Mouse (Mus musculus): ENCODE data around the gene Olfr1393. TPM values are rescaled to one million over a fixed set of nuclear protein-coding genes. Genes with fewer than 3 reads are reported as not detected.

Olfr1393 gene
- total and polyA plus RNA-seq, 2 experiments from 2014 or later = 0.21 to 1.4 TPM

GRCm38 (mm10) chr11:49245176-49245575 lies 32.9 kb upstream of the Olfr1393 start:
- ATAC-seq (ENCODE audit: low FRiP score) = no peak
- Histone ChIP-seq H3K36me3 (ENCODE audit: insufficient read depth, low read length) (no peaks in the 10 kb centered on the region), H3K4me1 (ENCODE audit: insufficient read depth, low read length) (peaks cover 4% of the 10 kb centered on the region; the same call in 1 of the 2 replicates), H3K4me2 (ENCODE audit: low read depth, low read length, poor library complexity, severe bottlenecking) (peak overlapping the region; percentile 62), H3K4me3 (ENCODE audit: low read depth, low read length) (peak overlapping the region; percentile 60; the same call in 1 of the 2 replicates), H3K27ac (ENCODE audit: low read depth, low read length) (no peak overlapping the region), H3K27me3 (ENCODE audit: insufficient read depth, low read length) (no peaks in the 10 kb centered on the region), H3K9ac (replicated peaks; ENCODE audit: low read length, poor library complexity, severe bottlenecking) (no peak overlapping the region), H3K9me3 (ENCODE audit: low read length) (no peaks in the 10 kb centered on the region)
- TF ChIP-seq CTCF (IDR thresholded peaks at IDR 0.05) = no peak
- no peak for DNase-seq (ENCODE audit: low spot score)
- WGBS = 20% methylated on average over 7 of the region's 7 CpGs

GRCm38 (mm10) chr11:49245634-49246415 lies 32.3 kb upstream of the Olfr1393 start:
- Histone ChIP-seq H3K9ac (replicated peaks; ENCODE audit: low read length, poor library complexity, severe bottlenecking) (no peak overlapping the region), H3K4me2 (ENCODE audit: low read depth, low read length, poor library complexity, severe bottlenecking) (peak overlapping the region; percentile 62), H3K4me1 (ENCODE audit: insufficient read depth, low read length) (peaks cover 5% of the 10 kb centered on the region; the same call in 1 of the 2 replicates), H3K27ac (ENCODE audit: low read depth, low read length) (no peak overlapping the region), H3K4me3 (ENCODE audit: low read depth, low read length) (no peak overlapping the region), H3K9me3 (ENCODE audit: low read length) (no peaks in the 10 kb centered on the region), H3K36me3 (ENCODE audit: insufficient read depth, low read length) (no peaks in the 10 kb centered on the region), H3K27me3 (ENCODE audit: insufficient read depth, low read length) (no peaks in the 10 kb centered on the region)
- DNase-seq (ENCODE audit: low spot score) = no peak
- TF ChIP-seq CTCF (IDR thresholded peaks at IDR 0.05) = no peak
- 33% methylated on average over 12 of the region's 12 CpGs for WGBS
- ATAC-seq (ENCODE audit: low FRiP score) = no peak

DNA sequence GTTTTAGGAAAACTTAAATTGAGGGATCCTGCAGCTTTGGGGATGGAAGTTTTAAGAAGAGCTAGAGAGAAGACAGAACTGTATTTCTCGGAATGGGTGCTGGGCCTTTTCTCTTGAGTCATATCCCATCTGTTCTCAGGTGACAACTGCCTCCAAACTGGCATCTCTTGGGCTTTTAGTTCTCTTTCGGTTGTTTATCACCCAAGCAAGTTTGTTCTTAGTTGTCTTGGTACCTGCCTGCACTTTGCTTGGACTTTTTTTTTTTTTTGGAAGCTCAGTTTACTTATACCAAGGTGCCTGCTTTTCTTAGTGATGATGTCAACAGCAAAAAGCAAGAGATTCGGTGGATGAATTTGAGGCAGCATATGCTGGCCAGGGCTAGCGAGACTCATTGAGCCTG lies 31.6 kb upstream of the Olfr1393 start:
- Histone ChIP-seq H3K4me3 (ENCODE audit: low read depth, low read length) (no peak overlapping the region), H3K9ac (replicated peaks; ENCODE audit: low read length, poor library complexity, severe bottlenecking) (no peak overlapping the region), H3K4me2 (ENCODE audit: low read depth, low read length, poor library complexity, severe bottlenecking) (no peak overlapping the region), H3K9me3 (ENCODE audit: low read length) (no peaks in the 10 kb centered on the region), H3K27ac (ENCODE audit: low read depth, low read length) (no peak overlapping the region), H3K27me3 (ENCODE audit: insufficient read depth, low read length) (no peaks in the 10 kb centered on the region), H3K4me1 (ENCODE audit: insufficient read depth, low read length) (peaks cover 10% of the 10 kb centered on the region), H3K36me3 (ENCODE audit: insufficient read depth, low read length) (no peaks in the 10 kb centered on the region)
- WGBS = 85% methylated on average over 4 of the region's 4 CpGs
- ATAC-seq (ENCODE audit: low FRiP score) (no peak), DNase-seq (ENCODE audit: low spot score) (no peak)
- no peak for TF ChIP-seq CTCF (IDR thresholded peaks at IDR 0.05)

GRCm38 (mm10) chr11:49247255-49247654 lies 30.8 kb upstream of the Olfr1393 start:
- 84% methylated on average over 2 of the region's 2 CpGs for WGBS
- Histone ChIP-seq H3K9me3 (ENCODE audit: low read length) (no peaks in the 10 kb centered on the region), H3K36me3 (ENCODE audit: insufficient read depth, low read length) (no peaks in the 10 kb centered on the region), H3K4me3 (ENCODE audit: low read depth, low read length) (no peak overlapping the region), H3K4me2 (ENCODE audit: low read depth, low read length, poor library complexity, severe bottlenecking) (no peak overlapping the region), H3K27ac (ENCODE audit: low read depth, low read length) (no peak overlapping the region), H3K27me3 (ENCODE audit: insufficient read depth, low read length) (no peaks in the 10 kb centered on the region), H3K4me1 (ENCODE audit: insufficient read depth, low read length) (peaks cover 10% of the 10 kb centered on the region), H3K9ac (replicated peaks; ENCODE audit: low read length, poor library complexity, severe bottlenecking) (no peak overlapping the region)
- TF ChIP-seq CTCF (IDR thresholded peaks at IDR 0.05) = no peak
- ATAC-seq (ENCODE audit: low FRiP score) = no peak
- DNase-seq (ENCODE audit: low spot score) = no peak

GRCm38 (mm10) chr11:49248226-49248973 lies 29.7 kb upstream of the Olfr1393 start:
- ATAC-seq (ENCODE audit: low FRiP score) = no peak
- Histone ChIP-seq H3K4me2 (ENCODE audit: low read depth, low read length, poor library complexity, severe bottlenecking) (no peak overlapping the region), H3K4me3 (ENCODE audit: low read depth, low read length) (no peak overlapping the region), H3K27ac (ENCODE audit: low read depth, low read length) (no peak overlapping the region), H3K9me3 (ENCODE audit: low read length) (no peaks in the 10 kb centered on the region), H3K4me1 (ENCODE audit: insufficient read depth, low read length) (peaks cover 10% of the 10 kb centered on the region), H3K9ac (replicated peaks; ENCODE audit: low read length, poor library complexity, severe bottlenecking) (no peak overlapping the region), H3K36me3 (ENCODE audit: insufficient read depth, low read length) (no peaks in the 10 kb centered on the region), H3K27me3 (ENCODE audit: insufficient read depth, low read length) (no peaks in the 10 kb centered on the region)
- no peak for TF ChIP-seq CTCF (IDR thresholded peaks at IDR 0.05)
- WGBS = 61% methylated on average over 6 of the region's 6 CpGs
- no peak for DNase-seq (ENCODE audit: low spot score)
